Mouse (Mus musculus): ENCODE results near the gene Prdx1. TPM values are rescaled to one million over a fixed set of nuclear protein-coding genes. Genes with fewer than 3 reads are reported as not detected.

Prdx1 gene
- polyA plus RNA-seq, 1 experiment from 2014 or later, result 1,494 TPM

- Histone ChIP-seq H3K4me3 (ENCODE audit: low read length) (no peak overlapping the region), H3K9ac (ENCODE audit: low read length) (no peak overlapping the region), H3K36me3 (ENCODE audit: control insufficient read depth, insufficient read depth, low read length) (peaks cover 32% of the 10 kb centered on the region), H3K27ac (ENCODE audit: low read length) (no peak overlapping the region), H3K4me2 (ENCODE audit: low read depth, low read length) (no peak overlapping the region), H3K9me3 (ENCODE audit: control insufficient read depth, low read length) (no peaks in the 10 kb centered on the region), H3K4me1 (replicated peaks; ENCODE audit: control insufficient read depth, insufficient read depth, low read length) (peaks cover 17% of the 10 kb centered on the region), H3K27me3 (ENCODE audit: control insufficient read depth, insufficient read depth, low read depth, low read length) (no peaks in the 10 kb centered on the region)
- ATAC-seq (ENCODE audit: low read depth), result no peak
- 86% methylated on average over 4 of the region's 4 CpGs for WGBS
Observed at GRCm38 (mm10) chr4:116689309-116689876, 4.0 kb downstream of the Prdx1 start.

GRCm38 (mm10) chr4:116692146-116692545 lies 6.8 kb downstream of the Prdx1 start:
- Histone ChIP-seq H3K36me3 (ENCODE audit: control insufficient read depth, insufficient read depth, low read length) (peaks cover 49% of the 10 kb centered on the region), H3K9me3 (ENCODE audit: control insufficient read depth, low read length) (no peaks in the 10 kb centered on the region), H3K9ac (ENCODE audit: low read length) (no peak overlapping the region), H3K4me2 (ENCODE audit: low read depth, low read length) (no peak overlapping the region), H3K4me3 (ENCODE audit: low read length) (no peak overlapping the region), H3K4me1 (replicated peaks; ENCODE audit: control insufficient read depth, insufficient read depth, low read length) (peaks cover 8% of the 10 kb centered on the region), H3K27me3 (ENCODE audit: control insufficient read depth, insufficient read depth, low read depth, low read length) (no peaks in the 10 kb centered on the region), H3K27ac (ENCODE audit: low read length) (no peak overlapping the region)
- no peak for ATAC-seq (ENCODE audit: low read depth)
- 83% methylated on average over 2 of the region's 2 CpGs for WGBS

GRCm38 (mm10) chr4:116693785-116694184 lies 8.4 kb downstream of the Prdx1 start:
- H3K27me3 ChIP-seq (ENCODE audit: control insufficient read depth, insufficient read depth, low read depth, low read length), result no peaks in the 10 kb centered on the region
- no peak overlapping the region for H3K4me3 ChIP-seq (ENCODE audit: low read length)
- peaks cover 49% of the 10 kb centered on the region for H3K36me3 ChIP-seq (ENCODE audit: control insufficient read depth, insufficient read depth, low read length)
- WGBS, result 68% methylated on average over 2 of the region's 2 CpGs
- ATAC-seq (ENCODE audit: low read depth), result no peak
- H3K4me2 ChIP-seq (ENCODE audit: low read depth, low read length), result no peak overlapping the region
- H3K27ac ChIP-seq (ENCODE audit: low read length), result no peak overlapping the region
- H3K4me1 ChIP-seq (replicated peaks; ENCODE audit: control insufficient read depth, insufficient read depth, low read length), result peaks cover 3% of the 10 kb centered on the region; the same call in 1 of the 2 replicates
- H3K9ac ChIP-seq (ENCODE audit: low read length), result no peak overlapping the region
- H3K9me3 ChIP-seq (ENCODE audit: control insufficient read depth, low read length), result no peaks in the 10 kb centered on the region

GRCm38 (mm10) chr4:116698693-116699342 lies 13.5 kb downstream of the Prdx1 start:
- Histone ChIP-seq H3K27me3 (ENCODE audit: control insufficient read depth, insufficient read depth, low read depth, low read length) (no peaks in the 10 kb centered on the region), H3K4me3 (ENCODE audit: low read length) (no peak overlapping the region), H3K27ac (ENCODE audit: low read length) (no peak overlapping the region), H3K36me3 (ENCODE audit: control insufficient read depth, insufficient read depth, low read length) (peaks cover 37% of the 10 kb centered on the region), H3K4me2 (ENCODE audit: low read depth, low read length) (no peak overlapping the region), H3K9ac (ENCODE audit: low read length) (no peak overlapping the region), H3K9me3 (ENCODE audit: control insufficient read depth, low read length) (no peaks in the 10 kb centered on the region), H3K4me1 (replicated peaks; ENCODE audit: control insufficient read depth, insufficient read depth, low read length) (no peaks in the 10 kb centered on the region)
- WGBS, result 47% methylated on average over 2 of the region's 2 CpGs
- ATAC-seq (ENCODE audit: low read depth), result no peak

- H3K9ac ChIP-seq (ENCODE audit: low read length), result no peak overlapping the region
- H3K36me3 ChIP-seq (ENCODE audit: control insufficient read depth, insufficient read depth, low read length), result peaks cover 25% of the 10 kb centered on the region
- no peak for ATAC-seq (ENCODE audit: low read depth)
- H3K4me1 ChIP-seq (replicated peaks; ENCODE audit: control insufficient read depth, insufficient read depth, low read length), result no peaks in the 10 kb centered on the region
- H3K27me3 ChIP-seq (ENCODE audit: control insufficient read depth, insufficient read depth, low read depth, low read length), result no peaks in the 10 kb centered on the region
- no peak overlapping the region for H3K27ac ChIP-seq (ENCODE audit: low read length)
- H3K4me2 ChIP-seq (ENCODE audit: low read depth, low read length), result no peak overlapping the region
- H3K4me3 ChIP-seq (ENCODE audit: low read length), result no peak overlapping the region
- WGBS, result 85% methylated on average over 1 of the region's 1 CpGs
- H3K9me3 ChIP-seq (ENCODE audit: control insufficient read depth, low read length), result no peaks in the 10 kb centered on the region
Observed at GRCm38 (mm10) chr4:116700964-116701363, 15.6 kb downstream of the Prdx1 start.

- H3K27me3 ChIP-seq (ENCODE audit: control insufficient read depth, insufficient read depth, low read depth, low read length), result no peaks in the 10 kb centered on the region
- no peaks in the 10 kb centered on the region for H3K9me3 ChIP-seq (ENCODE audit: control insufficient read depth, low read length)
- H3K9ac ChIP-seq (ENCODE audit: low read length), result no peak overlapping the region
- WGBS, result 33% methylated on average over 6 of the region's 6 CpGs
- H3K4me1 ChIP-seq (replicated peaks; ENCODE audit: control insufficient read depth, insufficient read depth, low read length), result peaks cover 4% of the 10 kb centered on the region; the same call in 1 of the 2 replicates
- no peak for ATAC-seq (ENCODE audit: low read depth)
- H3K4me2 ChIP-seq (ENCODE audit: low read depth, low read length), result no peak overlapping the region
- no peak overlapping the region for H3K4me3 ChIP-seq (ENCODE audit: low read length)
- no peak overlapping the region for H3K27ac ChIP-seq (ENCODE audit: low read length)
- H3K36me3 ChIP-seq (ENCODE audit: control insufficient read depth, insufficient read depth, low read length), result peaks cover 11% of the 10 kb centered on the region
Observed at GRCm38 (mm10) chr4:116703804-116704203, 18.5 kb downstream of the Prdx1 start.

- Histone ChIP-seq H3K4me1 (replicated peaks; ENCODE audit: control insufficient read depth, insufficient read depth, low read length) (peaks cover 10% of the 10 kb centered on the region), H3K27me3 (ENCODE audit: control insufficient read depth, insufficient read depth, low read depth, low read length) (no peaks in the 10 kb centered on the region), H3K9ac (ENCODE audit: low read length) (peak overlapping the region; percentile 81), H3K9me3 (ENCODE audit: control insufficient read depth, low read length) (no peaks in the 10 kb centered on the region), H3K36me3 (ENCODE audit: control insufficient read depth, insufficient read depth, low read length) (peaks cover 5% of the 10 kb centered on the region), H3K27ac (ENCODE audit: low read length) (no peak overlapping the region), H3K4me2 (ENCODE audit: low read depth, low read length) (peak overlapping the region; percentile 87), H3K4me3 (ENCODE audit: low read length) (peak overlapping the region; percentile 85)
- WGBS, result 8% methylated on average over 9 of the region's 9 CpGs
- ATAC-seq (ENCODE audit: low read depth), result no peak
Observed at GRCm38 (mm10) chr4:116707666-116708065, 22.3 kb downstream of the Prdx1 start.

GRCm38 (mm10) chr4:116708201-116708764 lies 22.9 kb downstream of the Prdx1 start, which contains the start of the genes Mmachc and Ccdc163:
TSS of gene Mmachc (minus strand) at chr4:116708406.
TSS of gene Ccdc163 (plus strand) at chr4:116708509.
- Histone ChIP-seq H3K4me1 (replicated peaks; ENCODE audit: control insufficient read depth, insufficient read depth, low read length) (peaks cover 10% of the 10 kb centered on the region), H3K4me2 (ENCODE audit: low read depth, low read length) (peak within 1 kb of the TSS; percentile 87), H3K9me3 (ENCODE audit: control insufficient read depth, low read length) (no peaks in the 10 kb centered on the region), H3K27me3 (ENCODE audit: control insufficient read depth, insufficient read depth, low read depth, low read length) (no peaks in the 10 kb centered on the region), H3K4me3 (ENCODE audit: low read length) (peak within 1 kb of the TSS; percentile 85), H3K27ac (ENCODE audit: low read length) (0 out of 2 replicates have a peak within 1 kb of the TSS, but pooled peaks have one; percentile 12), H3K36me3 (ENCODE audit: control insufficient read depth, insufficient read depth, low read length) (peaks cover 5% of the 10 kb centered on the region), H3K9ac (ENCODE audit: low read length) (peak within 1 kb of the TSS; percentile 81)
- peak; percentile 99 for ATAC-seq (ENCODE audit: low read depth)
- under 1% methylated on average over 29 of the region's 29 CpGs for WGBS

GRCm38 (mm10) chr4:116708791-116709390 lies 23.5 kb downstream of the Prdx1 start:
- peaks cover 10% of the 10 kb centered on the region for H3K4me1 ChIP-seq (replicated peaks; ENCODE audit: control insufficient read depth, insufficient read depth, low read length)
- H3K9ac ChIP-seq (ENCODE audit: low read length), result peak overlapping the region; percentile 62
- H3K4me3 ChIP-seq (ENCODE audit: low read length), result peak overlapping the region; percentile 85
- ATAC-seq (ENCODE audit: low read depth), result peak; percentile 5
- H3K27ac ChIP-seq (ENCODE audit: low read length), result 0 out of 2 replicates have a peak overlapping the region, but pooled peaks have one; percentile 12
- H3K36me3 ChIP-seq (ENCODE audit: control insufficient read depth, insufficient read depth, low read length), result peaks cover 3% of the 10 kb centered on the region
- H3K27me3 ChIP-seq (ENCODE audit: control insufficient read depth, insufficient read depth, low read depth, low read length), result no peaks in the 10 kb centered on the region
- 3% methylated on average over 9 of the region's 9 CpGs for WGBS
- peak overlapping the region; percentile 66 for H3K4me2 ChIP-seq (ENCODE audit: low read depth, low read length)
- H3K9me3 ChIP-seq (ENCODE audit: control insufficient read depth, low read length), result no peaks in the 10 kb centered on the region
